Mouse (Mus musculus): ENCODE measurements around the gene Rab5c. TPM values are rescaled to one million over a fixed set of nuclear protein-coding genes. Genes with fewer than 3 reads are reported as not detected.

The Rab5c gene
- polyA plus RNA-seq, 1 experiment from 2014 or later = 82.7 TPM

DNA sequence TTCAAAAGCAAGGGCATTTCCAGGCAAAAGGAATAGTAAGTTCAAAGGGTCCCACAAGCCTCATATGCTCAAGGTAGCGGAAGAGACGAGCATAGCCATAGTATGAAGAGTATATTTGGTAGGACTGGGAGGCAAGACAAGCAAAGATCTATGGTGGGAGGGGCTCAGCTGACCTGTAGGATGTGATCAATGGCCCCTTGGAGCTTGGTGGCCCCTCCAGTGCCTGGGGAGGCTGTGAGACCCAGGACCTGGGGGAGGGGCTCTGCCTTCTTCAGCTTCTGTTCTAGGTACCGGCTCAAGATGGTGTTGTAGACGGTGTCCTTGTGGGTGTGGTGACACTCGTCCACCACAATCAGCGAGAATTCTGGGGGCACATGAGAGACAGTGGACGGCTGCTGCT lies 35.1 kb downstream of the Rab5c start:
- Histone ChIP-seq H3K27me3 (ENCODE audit: control insufficient read depth, insufficient read depth, low read length) (no peaks in the 10 kb centered on the region), H3K27ac (ENCODE audit: low read depth, low read length) (no peak overlapping the region), H3K4me1 (ENCODE audit: control insufficient read depth, insufficient read depth, low read length) (no peaks in the 10 kb centered on the region), H3K4me3 (ENCODE audit: low read depth, low read length) (no peak overlapping the region), H3K36me3 (ENCODE audit: control insufficient read depth, insufficient read depth, low read length) (peaks cover 12% of the 10 kb centered on the region; the same call in 1 of the 2 replicates), H3K9me3 (ENCODE audit: control insufficient read depth, low read length) (no peaks in the 10 kb centered on the region), H3K4me2 (ENCODE audit: low read depth, low read length) (0 out of 2 replicates have a peak overlapping the region, but pooled peaks have one; percentile 19), H3K9ac (replicated peaks; ENCODE audit: low read depth, low read length) (no peak overlapping the region)
- WGBS = 43% methylated on average over 7 of the region's 7 CpGs
- no peak for ATAC-seq (ENCODE audit: low read depth)

DNA sequence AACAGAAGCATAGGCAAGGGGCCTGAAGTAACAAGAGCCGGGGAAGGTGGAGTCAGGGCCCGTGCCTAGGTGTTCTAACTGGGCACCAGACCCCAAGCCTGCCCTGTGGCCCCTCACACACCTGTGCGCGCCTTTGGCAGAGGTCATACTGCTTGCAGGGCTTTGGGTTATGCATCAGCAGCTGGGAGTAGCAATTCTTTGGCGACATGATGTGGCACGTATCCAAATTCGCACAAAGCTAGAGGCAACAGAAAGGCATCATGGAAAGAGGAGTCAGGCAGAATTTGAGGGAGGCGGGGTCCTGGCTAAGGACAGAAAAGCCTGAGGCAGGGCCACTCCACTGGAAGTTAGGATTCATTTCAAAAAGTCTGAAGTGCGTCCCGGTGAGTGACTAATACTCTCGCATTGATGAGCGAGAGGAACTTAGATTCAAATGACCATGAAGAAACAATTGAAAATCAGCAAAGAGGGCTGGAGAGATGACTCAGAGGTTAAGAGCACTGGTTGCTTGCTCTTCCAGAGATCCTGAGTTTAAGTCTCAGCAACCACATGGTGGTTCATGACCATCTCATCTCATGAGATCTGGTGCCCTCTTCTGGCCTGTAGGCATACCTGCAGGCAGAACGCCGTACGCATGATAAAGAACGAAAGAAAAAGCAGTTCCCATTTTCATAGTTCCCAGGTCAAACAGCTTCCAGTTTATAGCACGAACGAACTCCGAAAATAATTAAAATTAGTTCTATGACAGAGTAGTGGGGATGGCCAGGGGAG lies 35.7 kb downstream of the Rab5c start:
- Histone ChIP-seq H3K9ac (replicated peaks; ENCODE audit: low read depth, low read length) (no peak overlapping the region), H3K4me2 (ENCODE audit: low read depth, low read length) (0 out of 2 replicates have a peak overlapping the region, but pooled peaks have one; percentile 19), H3K27me3 (ENCODE audit: control insufficient read depth, insufficient read depth, low read length) (no peaks in the 10 kb centered on the region), H3K4me3 (ENCODE audit: low read depth, low read length) (no peak overlapping the region), H3K4me1 (ENCODE audit: control insufficient read depth, insufficient read depth, low read length) (no peaks in the 10 kb centered on the region), H3K36me3 (ENCODE audit: control insufficient read depth, insufficient read depth, low read length) (peaks cover 12% of the 10 kb centered on the region; the same call in 1 of the 2 replicates), H3K27ac (ENCODE audit: low read depth, low read length) (no peak overlapping the region), H3K9me3 (ENCODE audit: control insufficient read depth, low read length) (no peaks in the 10 kb centered on the region)
- 40% methylated on average over 19 of the region's 19 CpGs for whole genome bisulfite sequencing
- ATAC-seq (ENCODE audit: low read depth) = peak; percentile 14; the same call in 1 of the 2 replicates

DNA sequence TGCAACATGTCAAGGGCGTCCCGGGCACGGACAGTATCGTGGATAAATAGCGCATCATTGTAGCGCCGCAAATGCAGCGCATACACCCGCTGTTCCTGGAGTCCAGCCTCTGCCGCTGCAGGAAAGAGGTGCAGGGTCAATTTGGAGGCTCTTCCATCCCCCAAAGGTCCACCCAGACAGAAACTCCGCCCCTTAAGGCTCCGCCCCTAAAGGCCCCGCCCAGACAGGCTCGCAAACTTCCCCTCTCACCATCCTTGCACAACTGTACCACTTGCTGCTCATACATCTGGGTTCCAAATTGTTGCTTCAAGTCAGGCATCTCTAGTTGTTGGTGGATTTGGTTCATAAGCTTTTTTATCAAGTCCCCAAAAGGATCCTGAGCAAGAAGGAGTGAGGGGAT lies 36.7 kb downstream of the Rab5c start:
- H3K4me1 ChIP-seq (ENCODE audit: control insufficient read depth, insufficient read depth, low read length) = no peaks in the 10 kb centered on the region
- H3K27me3 ChIP-seq (ENCODE audit: control insufficient read depth, insufficient read depth, low read length) = no peaks in the 10 kb centered on the region
- no peak overlapping the region for H3K4me3 ChIP-seq (ENCODE audit: low read depth, low read length)
- H3K36me3 ChIP-seq (ENCODE audit: control insufficient read depth, insufficient read depth, low read length) = peaks cover 12% of the 10 kb centered on the region; the same call in 1 of the 2 replicates
- H3K9me3 ChIP-seq (ENCODE audit: control insufficient read depth, low read length) = no peaks in the 10 kb centered on the region
- no peak for ATAC-seq (ENCODE audit: low read depth)
- 7% methylated on average over 14 of the region's 14 CpGs for WGBS
- H3K9ac ChIP-seq (replicated peaks; ENCODE audit: low read depth, low read length) = no peak overlapping the region
- no peak overlapping the region; the same call in 1 of the 2 replicates for H3K4me2 ChIP-seq (ENCODE audit: low read depth, low read length)
- H3K27ac ChIP-seq (ENCODE audit: low read depth, low read length) = no peak overlapping the region

DNA sequence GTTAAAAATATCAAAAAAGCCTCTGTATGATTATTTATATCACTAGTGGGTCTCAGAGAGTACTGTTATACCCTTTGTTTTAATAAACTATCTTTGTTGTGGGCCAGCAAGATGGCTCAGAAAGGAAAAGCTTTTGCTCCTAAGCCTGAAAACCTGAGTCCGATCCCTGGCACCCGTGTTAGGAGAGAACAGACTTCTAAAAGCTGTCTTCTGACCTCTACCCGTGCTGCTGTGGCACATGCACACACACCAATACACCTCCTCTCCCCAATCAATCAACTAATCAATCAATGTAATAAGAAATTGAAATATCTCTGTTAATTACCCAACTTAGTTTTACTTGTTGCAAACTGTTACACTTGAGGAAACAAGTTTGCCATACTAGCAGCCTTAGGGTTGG lies 37.3 kb downstream of the Rab5c start:
- Histone ChIP-seq H3K27me3 (ENCODE audit: control insufficient read depth, insufficient read depth, low read length) (no peaks in the 10 kb centered on the region), H3K9me3 (ENCODE audit: control insufficient read depth, low read length) (no peaks in the 10 kb centered on the region), H3K36me3 (ENCODE audit: control insufficient read depth, insufficient read depth, low read length) (peaks cover 12% of the 10 kb centered on the region; the same call in 1 of the 2 replicates), H3K4me2 (ENCODE audit: low read depth, low read length) (no peak overlapping the region), H3K9ac (replicated peaks; ENCODE audit: low read depth, low read length) (no peak overlapping the region), H3K27ac (ENCODE audit: low read depth, low read length) (no peak overlapping the region), H3K4me3 (ENCODE audit: low read depth, low read length) (no peak overlapping the region), H3K4me1 (ENCODE audit: control insufficient read depth, insufficient read depth, low read length) (no peaks in the 10 kb centered on the region)
- WGBS = 80% methylated on average over 3 of the region's 3 CpGs
- ATAC-seq (ENCODE audit: low read depth) = no peak

DNA sequence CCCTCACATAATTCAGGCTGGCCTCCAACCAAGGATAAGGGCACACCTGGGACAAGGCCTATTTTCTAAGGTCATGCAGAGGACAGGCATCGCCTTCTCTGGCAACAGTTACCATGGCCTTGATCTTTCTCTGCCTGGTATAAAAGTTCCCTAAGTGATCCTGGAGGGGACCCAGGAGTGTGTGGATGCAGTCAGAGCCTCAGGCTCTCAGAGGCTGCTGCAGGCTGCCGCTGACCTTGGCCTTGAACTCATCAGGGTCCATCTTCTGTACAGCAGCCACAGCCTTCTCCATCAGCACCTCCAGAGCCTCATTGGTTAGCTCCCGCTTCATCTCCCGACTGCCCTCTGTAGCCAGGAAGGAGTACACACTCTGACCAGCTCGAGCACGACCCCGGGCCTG lies 40.1 kb downstream of the Rab5c start:
- H3K4me3 ChIP-seq (ENCODE audit: low read depth, low read length) = no peak overlapping the region
- no peak overlapping the region for H3K9ac ChIP-seq (replicated peaks; ENCODE audit: low read depth, low read length)
- 70% methylated on average over 7 of the region's 7 CpGs for WGBS
- H3K4me1 ChIP-seq (ENCODE audit: control insufficient read depth, insufficient read depth, low read length) = no peaks in the 10 kb centered on the region
- H3K36me3 ChIP-seq (ENCODE audit: control insufficient read depth, insufficient read depth, low read length) = no peaks in the 10 kb centered on the region
- no peaks in the 10 kb centered on the region for H3K9me3 ChIP-seq (ENCODE audit: control insufficient read depth, low read length)
- no peak overlapping the region for H3K4me2 ChIP-seq (ENCODE audit: low read depth, low read length)
- no peaks in the 10 kb centered on the region for H3K27me3 ChIP-seq (ENCODE audit: control insufficient read depth, insufficient read depth, low read length)
- no peak for ATAC-seq (ENCODE audit: low read depth)
- no peak overlapping the region for H3K27ac ChIP-seq (ENCODE audit: low read depth, low read length)

DNA sequence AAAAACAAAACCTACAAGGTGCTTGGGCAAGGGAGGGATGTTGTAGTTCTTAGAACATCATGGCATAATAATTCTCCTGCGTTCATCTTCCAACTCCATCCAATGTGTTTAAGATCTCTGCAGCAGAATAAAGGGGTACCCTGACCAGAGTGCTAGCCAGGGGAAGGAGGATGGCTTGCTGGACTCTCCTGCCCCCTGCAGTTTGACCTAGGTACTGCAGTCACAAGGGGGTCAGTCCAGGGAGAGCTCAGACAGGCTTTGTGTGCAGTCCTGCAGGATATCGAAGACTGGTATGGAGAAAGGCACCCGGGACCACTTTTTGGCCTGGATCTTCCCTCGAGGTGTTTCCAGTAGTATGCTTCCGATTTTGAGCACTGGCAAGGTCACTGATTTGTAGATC lies 43.1 kb downstream of the Rab5c start:
- no peak overlapping the region for H3K9ac ChIP-seq (replicated peaks; ENCODE audit: low read depth, low read length)
- no peak overlapping the region for H3K4me2 ChIP-seq (ENCODE audit: low read depth, low read length)
- no peaks in the 10 kb centered on the region for H3K36me3 ChIP-seq (ENCODE audit: control insufficient read depth, insufficient read depth, low read length)
- no peaks in the 10 kb centered on the region for H3K9me3 ChIP-seq (ENCODE audit: control insufficient read depth, low read length)
- no peaks in the 10 kb centered on the region for H3K4me1 ChIP-seq (ENCODE audit: control insufficient read depth, insufficient read depth, low read length)
- no peak for ATAC-seq (ENCODE audit: low read depth)
- 41% methylated on average over 5 of the region's 5 CpGs for WGBS
- no peaks in the 10 kb centered on the region for H3K27me3 ChIP-seq (ENCODE audit: control insufficient read depth, insufficient read depth, low read length)
- no peak overlapping the region for H3K4me3 ChIP-seq (ENCODE audit: low read depth, low read length)
- H3K27ac ChIP-seq (ENCODE audit: low read depth, low read length) = no peak overlapping the region

DNA sequence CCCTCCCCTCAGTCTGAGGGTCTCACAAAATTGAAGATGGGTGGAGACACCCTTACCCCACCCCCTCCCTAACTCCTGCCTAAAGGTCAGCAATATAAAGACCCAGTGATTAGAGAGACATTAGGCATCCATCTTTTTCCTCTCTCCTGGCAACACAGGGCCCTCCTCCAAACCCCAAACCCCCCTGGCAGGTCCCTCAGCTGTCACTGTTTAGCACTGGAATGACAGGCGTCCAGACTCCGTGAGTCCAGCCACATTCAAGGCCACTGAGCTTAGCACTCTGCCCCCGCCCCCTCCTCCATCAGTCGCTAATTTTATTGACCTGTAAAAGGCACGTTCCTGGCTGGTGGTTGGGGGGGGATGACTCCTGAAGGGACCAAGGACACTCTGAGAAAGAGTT lies 44.9 kb downstream of the Rab5c start:
- 17% methylated on average over 5 of the region's 5 CpGs for WGBS
- no peaks in the 10 kb centered on the region for H3K36me3 ChIP-seq (ENCODE audit: control insufficient read depth, insufficient read depth, low read length)
- no peaks in the 10 kb centered on the region for H3K9me3 ChIP-seq (ENCODE audit: control insufficient read depth, low read length)
- H3K27ac ChIP-seq (ENCODE audit: low read depth, low read length) = no peak overlapping the region
- no peak overlapping the region for H3K9ac ChIP-seq (replicated peaks; ENCODE audit: low read depth, low read length)
- H3K27me3 ChIP-seq (ENCODE audit: control insufficient read depth, insufficient read depth, low read length) = no peaks in the 10 kb centered on the region
- no peaks in the 10 kb centered on the region for H3K4me1 ChIP-seq (ENCODE audit: control insufficient read depth, insufficient read depth, low read length)
- H3K4me2 ChIP-seq (ENCODE audit: low read depth, low read length) = no peak overlapping the region
- no peak for ATAC-seq (ENCODE audit: low read depth)
- no peak overlapping the region for H3K4me3 ChIP-seq (ENCODE audit: low read depth, low read length)

DNA sequence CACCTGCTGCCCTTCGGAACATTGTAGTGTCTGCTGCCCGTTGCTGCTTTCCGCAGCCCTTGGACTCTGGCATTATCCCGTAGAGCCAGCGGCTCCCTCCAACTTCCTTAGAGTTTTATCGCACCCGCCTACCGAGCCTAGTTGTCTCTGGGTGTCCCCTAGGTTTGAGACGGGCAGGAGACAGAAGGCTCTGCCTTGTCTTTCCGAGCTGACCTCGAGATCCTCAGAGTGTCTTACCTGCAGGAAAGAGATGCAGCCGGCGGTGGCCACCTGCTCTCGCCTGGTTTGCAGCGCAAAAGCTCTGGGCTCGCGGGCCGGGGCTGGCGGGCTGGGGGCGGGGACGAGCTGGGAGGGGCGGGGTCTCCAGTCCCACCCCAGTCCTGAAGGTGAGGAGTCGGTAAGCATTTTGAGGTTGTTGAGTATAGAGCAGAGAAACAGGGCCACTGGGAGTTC lies 45.8 kb downstream of the Rab5c start, which contains the start of gene Zfp385c:
Zfp385c (minus strand) TSS at position 292 of the 453 bp plus-strand sequence.
- Histone ChIP-seq H3K36me3 (ENCODE audit: control insufficient read depth, insufficient read depth, low read length) (no peaks in the 10 kb centered on the region), H3K4me2 (ENCODE audit: low read depth, low read length) (peak within 1 kb of the TSS; percentile 38), H3K27me3 (ENCODE audit: control insufficient read depth, insufficient read depth, low read length) (no peaks in the 10 kb centered on the region), H3K9me3 (ENCODE audit: control insufficient read depth, low read length) (no peaks in the 10 kb centered on the region), H3K9ac (replicated peaks; ENCODE audit: low read depth, low read length) (no peak within 1 kb of the TSS), H3K4me1 (ENCODE audit: control insufficient read depth, insufficient read depth, low read length) (no peaks in the 10 kb centered on the region), H3K4me3 (ENCODE audit: low read depth, low read length) (peak within 1 kb of the TSS; percentile 11; the same call in 1 of the 2 replicates), H3K27ac (ENCODE audit: low read depth, low read length) (no peak within 1 kb of the TSS)
- WGBS = 1% methylated on average over 23 of the region's 23 CpGs
- ATAC-seq (ENCODE audit: low read depth) = no peak

DNA sequence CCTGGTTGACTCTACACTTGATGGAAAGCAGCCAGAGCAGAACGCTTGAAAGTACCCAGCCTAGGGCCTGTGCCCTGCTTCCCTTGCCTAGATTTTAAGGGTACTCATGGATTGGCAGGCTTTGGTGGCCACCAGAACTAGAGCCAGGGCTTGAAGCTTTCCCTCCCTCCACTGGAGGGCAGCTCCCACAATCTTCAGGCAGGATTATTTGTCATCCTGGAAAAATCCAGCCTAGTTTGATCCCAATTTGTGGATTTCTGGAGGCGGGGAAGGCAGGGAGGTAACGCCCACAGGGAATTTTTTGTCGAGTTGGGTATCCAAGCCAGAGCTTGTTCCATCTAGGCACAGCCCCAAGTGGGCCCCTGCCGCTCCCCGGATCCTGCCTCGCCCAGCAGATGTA lies 47.6 kb downstream of the Rab5c start:
- H3K36me3 ChIP-seq (ENCODE audit: control insufficient read depth, insufficient read depth, low read length) = no peaks in the 10 kb centered on the region
- ATAC-seq (ENCODE audit: low read depth) = no peak
- H3K4me3 ChIP-seq (ENCODE audit: low read depth, low read length) = no peak overlapping the region
- no peaks in the 10 kb centered on the region for H3K27me3 ChIP-seq (ENCODE audit: control insufficient read depth, insufficient read depth, low read length)
- no peaks in the 10 kb centered on the region for H3K4me1 ChIP-seq (ENCODE audit: control insufficient read depth, insufficient read depth, low read length)
- H3K27ac ChIP-seq (ENCODE audit: low read depth, low read length) = no peak overlapping the region
- H3K9me3 ChIP-seq (ENCODE audit: control insufficient read depth, low read length) = no peaks in the 10 kb centered on the region
- WGBS = 82% methylated on average over 7 of the region's 7 CpGs
- no peak overlapping the region for H3K9ac ChIP-seq (replicated peaks; ENCODE audit: low read depth, low read length)
- no peak overlapping the region for H3K4me2 ChIP-seq (ENCODE audit: low read depth, low read length)
